Mouse (Mus musculus) cerebellum, adult 2 months (tissue): ENCODE data around the gene Tmem110.

ENCODE experiments used
- CTCF ChIP-seq: fragments of 200-500 bp; IDR thresholded peaks from 2 replicates; pipeline ENCODE4 v1.5.1; 2011; ENCODE audit warnings: low read depth, mild to moderate bottlenecking, control low read depth, low read length, moderate library complexity, borderline replicate concordance; ENCODE audit not compliant: insufficient read depth
- POLR2A ChIP-seq: fragments of 200-500 bp; IDR thresholded peaks from 2 replicates; pipeline ENCODE4 v1.6.1; 2011; ENCODE audit warnings: low read length, control low read depth, borderline replicate concordance; ENCODE audit not compliant: insufficient read depth

- no peak for TF ChIP-seq CTCF
- no peak for TF ChIP-seq POLR2A
Observed at GRCm38 (mm10) chr14:30821136-30821535, 4.3 kb upstream of the Tmem110 start.
